Mouse (Mus musculus): ENCODE measurements at regions not wholly inside any gene's neighbourhood (a gene's known extent, or its start where the extent isn't known, plus 50 kb on each side); places are given as distances from the start of the nearest gene placed in this dataset.
A peak's percentile ranks its signal among the peaks of the same experiment; 100 is the strongest.
"Not testable (repeated sequence)": the region's sequence is repeated elsewhere in the genome, so short reads cannot be mapped to it uniquely, and the experiment has no call there.

- peak in 1 of 2 experiments; percentile 2 for DNase-seq
Observed at GRCm38 (mm10) chr12:40898414-40899027, 125.4 kb upstream of the Immp2l start.

- no peak for DNase-seq
Observed at GRCm38 (mm10) chr12:40905650-40906338, 118.1 kb upstream of the Immp2l start.

- no peak for DNase-seq
Observed at GRCm38 (mm10) chr12:40906807-40907206, 117.1 kb upstream of the Immp2l start.

GRCm38 (mm10) chr12:40908809-40909795 is 114.8 kb upstream of the Immp2l start:
- DNase-seq, result no peak

GRCm38 (mm10) chr12:40917486-40917885 is 106.4 kb upstream of the Immp2l start:
- no peak for DNase-seq

GRCm38 (mm10) chr12:40921988-40922387 is 101.9 kb upstream of the Immp2l start:
- DNase-seq, result no peak

GRCm38 (mm10) chr12:40926681-40927080 is 97.2 kb upstream of the Immp2l start:
- DNase-seq, result no peak

GRCm38 (mm10) chr12:40929409-40929808 is 94.5 kb upstream of the Immp2l start:
- DNase-seq, result not testable (repeated sequence)

GRCm38 (mm10) chr12:40935098-40935759 is 88.7 kb upstream of the Immp2l start:
- DNase-seq, result no peak

GRCm38 (mm10) chr12:40937037-40937436 is 86.9 kb upstream of the Immp2l start:
- no peak for DNase-seq

- DNase-seq, result no peak
Observed at GRCm38 (mm10) chr12:40946888-40947287, 77.0 kb upstream of the Immp2l start.

GRCm38 (mm10) chr12:40949580-40949979 is 74.3 kb upstream of the Immp2l start:
- no peak for DNase-seq

GRCm38 (mm10) chr12:40958536-40958935 is 65.4 kb upstream of the Immp2l start:
- DNase-seq, result no peak

- DNase-seq, result no peak
Observed at GRCm38 (mm10) chr12:40964996-40965395, 58.9 kb upstream of the Immp2l start.

GRCm38 (mm10) chr12:40966308-40966707 is 57.6 kb upstream of the Immp2l start:
- DNase-seq, result no peak

GRCm38 (mm10) chr12:40966723-40967122 is 57.2 kb upstream of the Immp2l start:
- not testable (repeated sequence) for DNase-seq

- DNase-seq, result no peak
Observed at GRCm38 (mm10) chr12:40972844-40973243, 51.0 kb upstream of the Immp2l start.
